Mouse (Mus musculus): ENCODE data around the gene Guf1. TPM values are rescaled to one million over a fixed set of nuclear protein-coding genes. Genes with fewer than 3 reads are reported as not detected.

Gene Guf1
- polyA plus RNA-seq (2012), result 0.08 and 0.11 TPM in 2 replicates

GRCm38 (mm10) chr5:69556628-69557403 is at the start of gene Guf1:
TSS of gene Guf1 (plus strand) at chr5:69556923.
- Histone ChIP-seq H3K36me3 (ENCODE audit: control insufficient read depth) (peaks cover 16% of the 10 kb centered on the region), H3K4me1 (ENCODE audit: control insufficient read depth) (peaks cover 11% of the 10 kb centered on the region), H3K27me3 (ENCODE audit: control insufficient read depth) (no peaks in the 10 kb centered on the region), H3K4me3 (replicated peaks) (peak within 1 kb of the TSS; percentile 93), H3K9me3 (ENCODE audit: control insufficient read depth, low read length) (no peaks in the 10 kb centered on the region)
- TF ChIP-seq GATA1 (IDR thresholded peaks at IDR 0.05; ENCODE audit: low read length), result no peak
- TF ChIP-seq TAL1 (IDR thresholded peaks at IDR 0.05; ENCODE audit: low read length), result no peak

- Histone ChIP-seq H3K4me3 (replicated peaks) (no peak overlapping the region), H3K9me3 (ENCODE audit: control insufficient read depth, low read length) (no peaks in the 10 kb centered on the region), H3K36me3 (ENCODE audit: control insufficient read depth) (no peaks in the 10 kb centered on the region), H3K4me1 (ENCODE audit: control insufficient read depth) (no peaks in the 10 kb centered on the region), H3K27me3 (ENCODE audit: control insufficient read depth) (no peaks in the 10 kb centered on the region)
- TF ChIP-seq TAL1 (IDR thresholded peaks at IDR 0.05; ENCODE audit: low read length) (no peak), GATA1 (IDR thresholded peaks at IDR 0.05; ENCODE audit: low read length) (no peak)
Measured at GRCm38 (mm10) chr5:69507045-69507444, 49.7 kb upstream of the Guf1 start.

GRCm38 (mm10) chr5:69511631-69512030 is 45.1 kb upstream of the Guf1 start:
- H3K36me3 ChIP-seq (ENCODE audit: control insufficient read depth), result no peaks in the 10 kb centered on the region
- H3K9me3 ChIP-seq (ENCODE audit: control insufficient read depth, low read length), result peaks cover 3% of the 10 kb centered on the region; the same call in 1 of the 2 replicates
- TF ChIP-seq GATA1 (IDR thresholded peaks at IDR 0.05; ENCODE audit: low read length) (no peak), TAL1 (IDR thresholded peaks at IDR 0.05; ENCODE audit: low read length) (no peak)
- H3K27me3 ChIP-seq (ENCODE audit: control insufficient read depth), result no peaks in the 10 kb centered on the region
- H3K4me3 ChIP-seq (replicated peaks), result no peak overlapping the region
- H3K4me1 ChIP-seq (ENCODE audit: control insufficient read depth), result no peaks in the 10 kb centered on the region

- H3K27me3 ChIP-seq (ENCODE audit: control insufficient read depth), result no peaks in the 10 kb centered on the region
- peaks cover 3% of the 10 kb centered on the region; the same call in 1 of the 2 replicates for H3K9me3 ChIP-seq (ENCODE audit: control insufficient read depth, low read length)
- no peaks in the 10 kb centered on the region for H3K4me1 ChIP-seq (ENCODE audit: control insufficient read depth)
- TF ChIP-seq TAL1 (IDR thresholded peaks at IDR 0.05; ENCODE audit: low read length) (no peak), GATA1 (IDR thresholded peaks at IDR 0.05; ENCODE audit: low read length) (no peak)
- no peaks in the 10 kb centered on the region for H3K36me3 ChIP-seq (ENCODE audit: control insufficient read depth)
- no peak overlapping the region for H3K4me3 ChIP-seq (replicated peaks)
Measured at GRCm38 (mm10) chr5:69512203-69512602, 44.5 kb upstream of the Guf1 start.

GRCm38 (mm10) chr5:69520661-69521278 is 36.0 kb upstream of the Guf1 start:
- TF ChIP-seq TAL1 (IDR thresholded peaks at IDR 0.05; ENCODE audit: low read length), result no peak
- Histone ChIP-seq H3K4me1 (ENCODE audit: control insufficient read depth) (no peaks in the 10 kb centered on the region), H3K27me3 (ENCODE audit: control insufficient read depth) (no peaks in the 10 kb centered on the region), H3K9me3 (ENCODE audit: control insufficient read depth, low read length) (no peaks in the 10 kb centered on the region; the same call in 1 of the 2 replicates), H3K36me3 (ENCODE audit: control insufficient read depth) (no peaks in the 10 kb centered on the region), H3K4me3 (replicated peaks) (no peak overlapping the region)

- no peak for TF ChIP-seq TAL1 (IDR thresholded peaks at IDR 0.05; ENCODE audit: low read length)
- TF ChIP-seq GATA1 (IDR thresholded peaks at IDR 0.05; ENCODE audit: low read length), result no peak
- Histone ChIP-seq H3K9me3 (ENCODE audit: control insufficient read depth, low read length) (no peaks in the 10 kb centered on the region), H3K36me3 (ENCODE audit: control insufficient read depth) (no peaks in the 10 kb centered on the region), H3K27me3 (ENCODE audit: control insufficient read depth) (no peaks in the 10 kb centered on the region), H3K4me3 (replicated peaks) (no peak overlapping the region), H3K4me1 (ENCODE audit: control insufficient read depth) (no peaks in the 10 kb centered on the region)
Measured at GRCm38 (mm10) chr5:69522064-69522463, 34.7 kb upstream of the Guf1 start.

GRCm38 (mm10) chr5:69523944-69524343 is 32.8 kb upstream of the Guf1 start:
- no peaks in the 10 kb centered on the region for H3K36me3 ChIP-seq (ENCODE audit: control insufficient read depth)
- no peak overlapping the region for H3K4me3 ChIP-seq (replicated peaks)
- H3K9me3 ChIP-seq (ENCODE audit: control insufficient read depth, low read length), result no peaks in the 10 kb centered on the region
- no peaks in the 10 kb centered on the region for H3K27me3 ChIP-seq (ENCODE audit: control insufficient read depth)
- no peak for TF ChIP-seq TAL1 (IDR thresholded peaks at IDR 0.05; ENCODE audit: low read length)
- TF ChIP-seq GATA1 (IDR thresholded peaks at IDR 0.05; ENCODE audit: low read length), result no peak
- no peaks in the 10 kb centered on the region for H3K4me1 ChIP-seq (ENCODE audit: control insufficient read depth)

- TF ChIP-seq GATA1 (IDR thresholded peaks at IDR 0.05; ENCODE audit: low read length) (no peak), TAL1 (IDR thresholded peaks at IDR 0.05; ENCODE audit: low read length) (no peak)
- no peak overlapping the region for H3K4me3 ChIP-seq (replicated peaks)
- H3K36me3 ChIP-seq (ENCODE audit: control insufficient read depth), result no peaks in the 10 kb centered on the region
- H3K27me3 ChIP-seq (ENCODE audit: control insufficient read depth), result no peaks in the 10 kb centered on the region
- H3K9me3 ChIP-seq (ENCODE audit: control insufficient read depth, low read length), result no peaks in the 10 kb centered on the region
- no peaks in the 10 kb centered on the region for H3K4me1 ChIP-seq (ENCODE audit: control insufficient read depth)
Measured at GRCm38 (mm10) chr5:69541680-69542079, 15.0 kb upstream of the Guf1 start.

- H3K27me3 ChIP-seq (ENCODE audit: control insufficient read depth), result no peaks in the 10 kb centered on the region
- no peaks in the 10 kb centered on the region for H3K9me3 ChIP-seq (ENCODE audit: control insufficient read depth, low read length)
- H3K4me1 ChIP-seq (ENCODE audit: control insufficient read depth), result no peaks in the 10 kb centered on the region
- no peaks in the 10 kb centered on the region for H3K36me3 ChIP-seq (ENCODE audit: control insufficient read depth)
- TF ChIP-seq GATA1 (IDR thresholded peaks at IDR 0.05; ENCODE audit: low read length), result no peak
- no peak within 1 kb of the TSS for H3K4me3 ChIP-seq (replicated peaks)
Measured at GRCm38 (mm10) chr5:69542489-69542888, 14.2 kb upstream of the Guf1 start, which contains the start of gene Yipf7. TSS of gene Yipf7 (minus strand) at chr5:69542648.

Measured in erythroblast, embryonic 14.5 days (primary cell).